Mouse (Mus musculus): Measurements from ENCODE around the gene Tpm4.
A peak's percentile ranks its signal among the peaks of the same experiment; 100 is the strongest.

The Tpm4 gene

GRCm38 (mm10) chr8:72143256-72143824 lies 8.6 kb downstream of the Tpm4 start:
- DNase-seq (ENCODE audit: low spot score), result no peak

- DNase-seq (ENCODE audit: low spot score), result no peak
Measured at GRCm38 (mm10) chr8:72144345-72144975, 9.7 kb downstream of the Tpm4 start.

DNA sequence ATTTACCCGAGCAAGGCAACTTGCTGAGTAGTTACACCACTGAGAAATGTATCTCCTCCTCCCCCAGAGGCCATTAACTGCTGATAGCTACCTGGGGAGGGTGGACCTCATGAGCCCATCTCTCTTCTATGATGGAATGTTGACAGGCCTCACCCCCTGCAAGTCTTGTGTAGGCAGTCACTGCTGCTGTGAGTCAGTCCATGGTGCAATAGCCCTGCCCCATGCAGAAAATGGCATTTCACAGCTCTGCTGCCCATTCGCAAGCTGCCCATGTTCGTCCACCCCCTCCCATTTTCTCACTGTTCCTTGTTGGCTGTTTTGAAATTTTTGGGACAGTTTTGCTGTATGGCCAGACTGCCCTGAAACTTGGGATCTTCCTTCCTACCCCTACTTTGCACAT lies 10.7 kb downstream of the Tpm4 start:
- no peak for DNase-seq (ENCODE audit: low spot score)

DNA sequence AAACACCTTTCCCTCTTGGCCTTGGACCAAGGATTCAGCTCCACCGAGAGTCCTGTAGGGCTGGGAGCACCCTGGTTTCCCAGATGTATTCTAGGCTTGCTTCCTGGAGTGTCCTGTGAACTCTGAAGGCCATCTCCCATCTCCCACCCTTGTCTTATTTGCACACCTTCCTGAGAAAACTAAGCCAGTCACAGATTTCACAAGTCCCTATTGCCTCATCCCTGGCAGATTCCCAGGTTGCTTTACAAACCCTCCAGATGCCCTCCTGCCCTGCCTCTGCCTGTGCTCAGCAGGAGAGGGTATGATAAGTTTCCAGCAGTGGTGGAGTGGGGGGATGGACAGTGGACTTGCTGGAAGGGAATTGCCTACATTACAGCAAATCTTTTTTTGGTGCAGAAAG lies 11.3 kb downstream of the Tpm4 start:
- no peak for DNase-seq (ENCODE audit: low spot score)

- DNase-seq (ENCODE audit: low spot score), result no peak
Measured at GRCm38 (mm10) chr8:72146556-72146955, 11.8 kb downstream of the Tpm4 start.

- DNase-seq (ENCODE audit: low spot score), result no peak
Measured at GRCm38 (mm10) chr8:72147266-72147665, 12.5 kb downstream of the Tpm4 start.

- DNase-seq (ENCODE audit: low spot score), result no peak
Measured at GRCm38 (mm10) chr8:72149056-72149455, 14.3 kb downstream of the Tpm4 start.

DNA sequence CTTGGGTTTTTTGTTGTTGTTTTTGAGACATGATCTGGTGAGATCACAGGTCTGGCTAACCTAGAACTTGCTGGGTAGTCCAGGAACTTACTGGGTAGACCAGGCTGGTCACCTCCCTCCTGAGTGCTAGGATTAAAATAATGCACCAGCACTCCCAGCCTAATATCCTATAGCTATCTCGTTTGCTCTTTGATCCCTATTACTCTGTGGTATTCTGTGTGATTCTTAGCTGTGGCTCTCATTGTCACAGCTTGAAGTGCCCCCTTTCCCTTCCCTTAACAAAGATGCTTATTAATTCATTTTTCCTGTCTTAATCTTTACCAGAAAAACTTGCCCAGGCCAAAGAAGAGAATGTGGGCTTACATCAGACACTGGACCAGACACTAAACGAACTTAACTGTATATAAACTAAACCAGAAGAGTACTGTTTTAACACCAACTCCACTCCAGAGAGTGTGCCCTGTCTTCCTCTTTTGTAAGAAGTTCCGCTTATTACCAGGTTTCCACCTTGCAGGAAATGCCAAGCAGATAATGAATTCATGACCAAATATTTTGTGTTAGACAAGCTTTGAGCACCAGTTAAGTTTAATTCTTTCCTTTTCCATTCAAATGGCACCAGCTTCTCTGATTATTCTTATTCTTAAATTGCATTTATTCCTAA lies 16.8 kb downstream of the Tpm4 start:
- DNase-seq (ENCODE audit: low spot score), result no peak

DNA sequence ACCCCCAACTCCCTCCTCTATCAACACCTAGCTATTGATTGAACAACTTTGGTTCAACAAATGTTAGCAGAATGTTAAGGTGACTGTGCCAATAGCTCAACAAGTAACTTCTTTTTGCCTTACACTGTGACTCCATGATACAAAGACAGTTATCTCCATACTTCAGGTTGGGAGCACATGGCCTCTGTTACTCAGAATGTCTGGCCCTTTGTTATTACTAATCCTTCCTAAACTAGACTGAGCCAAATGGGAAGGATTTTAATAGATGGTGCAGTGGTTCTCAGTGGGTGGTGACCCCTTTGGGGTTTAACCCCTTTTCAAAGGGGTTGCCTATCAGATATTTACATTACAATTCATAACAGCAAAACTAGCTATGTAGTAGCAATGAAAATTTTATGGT lies 18.6 kb downstream of the Tpm4 start:
- DNase-seq (ENCODE audit: low spot score), result no peak

DNA sequence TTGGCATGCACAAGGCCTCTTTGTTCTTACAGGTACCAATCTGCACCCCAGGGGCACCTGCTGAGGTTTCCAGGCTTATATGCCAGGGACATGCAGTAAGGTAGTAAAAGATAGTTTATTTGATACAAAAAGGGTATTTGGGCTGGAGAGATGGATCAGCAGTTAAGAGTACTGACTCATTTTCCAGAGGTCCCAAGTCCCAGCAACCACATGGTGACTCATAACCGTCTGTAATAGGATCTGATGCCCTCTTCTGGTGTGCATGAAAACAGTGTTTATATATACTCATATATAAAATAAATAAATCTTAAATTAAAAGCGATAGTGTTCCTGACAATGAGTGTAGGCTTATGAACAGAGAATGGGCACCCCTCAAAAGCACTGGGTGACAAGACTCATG lies 23.3 kb downstream of the Tpm4 start:
- no peak for DNase-seq (ENCODE audit: low spot score)

DNA sequence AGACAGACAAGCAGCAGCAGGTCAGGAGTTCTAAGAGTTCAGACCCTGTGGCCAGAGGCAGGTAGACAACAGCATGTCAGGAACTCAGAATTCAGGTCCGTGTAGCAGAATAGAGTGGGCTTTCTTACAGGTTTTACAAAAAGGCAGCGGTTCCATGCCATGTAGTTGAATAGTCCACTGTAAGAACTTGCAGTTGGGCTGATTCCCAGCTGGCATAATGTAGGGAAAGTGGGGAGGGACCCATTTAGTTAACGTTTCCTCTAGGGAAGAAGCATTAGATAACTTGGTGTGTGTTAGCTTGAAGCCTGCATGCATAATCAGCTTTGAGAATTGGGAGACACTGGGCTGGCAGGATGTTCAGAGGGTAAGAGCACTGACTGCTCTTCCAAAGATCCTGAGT lies 24.0 kb downstream of the Tpm4 start:
- DNase-seq (ENCODE audit: low spot score), result no peak

- DNase-seq (ENCODE audit: low spot score), result no peak
Measured at GRCm38 (mm10) chr8:72160007-72160406, 25.2 kb downstream of the Tpm4 start.

- DNase-seq (ENCODE audit: low spot score), result peak; percentile 99
Measured at GRCm38 (mm10) chr8:72160707-72161697, 26.2 kb downstream of the Tpm4 start, which contains the start of gene Rab8a. Rab8a (plus strand) TSS chr8:72161200.

- no peak for DNase-seq (ENCODE audit: low spot score)
Measured at GRCm38 (mm10) chr8:72162821-72163220, 28.0 kb downstream of the Tpm4 start.

DNA sequence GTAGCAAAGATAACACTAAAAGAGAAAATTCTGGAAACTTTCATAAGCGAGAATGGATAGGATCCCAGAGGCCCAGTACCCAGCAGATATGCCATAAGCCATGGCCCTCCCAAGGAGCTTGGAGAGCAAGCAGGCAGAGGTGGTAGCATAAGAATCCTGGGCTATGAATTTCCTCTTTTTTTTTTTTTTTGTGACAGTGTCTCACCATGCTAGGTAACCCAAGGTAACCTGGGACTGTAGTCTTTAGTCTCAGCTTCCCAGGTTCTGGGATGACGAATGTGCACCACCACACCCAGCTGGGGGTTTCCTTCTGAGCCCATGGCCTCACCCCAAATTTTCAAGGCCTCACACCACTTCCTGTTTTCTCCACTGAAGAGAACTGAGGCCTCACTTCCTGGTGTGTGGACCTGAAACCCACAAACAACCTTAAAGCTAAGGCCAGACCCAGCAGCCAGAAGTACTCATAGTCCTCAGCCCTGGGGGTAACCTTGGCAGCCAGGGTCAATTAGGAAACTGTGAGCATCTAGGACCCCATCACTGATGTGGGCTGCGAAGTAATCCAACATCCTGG lies 34.4 kb downstream of the Tpm4 start:
- DNase-seq (ENCODE audit: low spot score), result no peak

- DNase-seq (ENCODE audit: low spot score), result no peak
Measured at GRCm38 (mm10) chr8:72169681-72170249, 35.0 kb downstream of the Tpm4 start.

DNA sequence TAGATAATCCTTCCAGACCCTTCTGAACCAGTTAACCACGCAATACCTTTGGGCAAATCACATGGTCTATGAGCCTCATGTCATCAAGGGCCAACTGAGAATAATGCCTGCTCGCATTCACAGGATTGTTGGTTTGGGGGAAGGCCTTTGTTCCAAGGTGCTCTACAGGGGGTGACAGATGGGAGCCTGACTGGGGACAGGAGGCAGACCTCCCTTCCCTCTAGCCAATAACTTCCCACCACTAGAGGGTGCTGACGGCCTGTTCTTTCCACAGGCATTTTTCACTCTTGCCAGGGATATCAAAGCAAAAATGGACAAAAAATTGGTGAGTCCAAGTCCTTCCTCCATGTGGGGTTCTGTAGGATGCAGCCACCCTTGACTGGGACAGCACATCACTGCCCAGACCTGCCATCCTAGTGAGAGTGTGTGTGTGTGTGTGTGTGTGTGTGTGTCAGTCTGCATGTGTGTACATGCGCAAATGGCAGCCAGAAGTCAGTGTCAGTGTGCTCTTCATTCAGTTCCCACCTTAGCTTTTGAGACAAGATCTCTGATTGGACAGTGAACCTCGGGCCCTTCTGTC lies 42.7 kb downstream of the Tpm4 start:
- peak; percentile 65 for DNase-seq (ENCODE audit: low spot score)

DNA sequence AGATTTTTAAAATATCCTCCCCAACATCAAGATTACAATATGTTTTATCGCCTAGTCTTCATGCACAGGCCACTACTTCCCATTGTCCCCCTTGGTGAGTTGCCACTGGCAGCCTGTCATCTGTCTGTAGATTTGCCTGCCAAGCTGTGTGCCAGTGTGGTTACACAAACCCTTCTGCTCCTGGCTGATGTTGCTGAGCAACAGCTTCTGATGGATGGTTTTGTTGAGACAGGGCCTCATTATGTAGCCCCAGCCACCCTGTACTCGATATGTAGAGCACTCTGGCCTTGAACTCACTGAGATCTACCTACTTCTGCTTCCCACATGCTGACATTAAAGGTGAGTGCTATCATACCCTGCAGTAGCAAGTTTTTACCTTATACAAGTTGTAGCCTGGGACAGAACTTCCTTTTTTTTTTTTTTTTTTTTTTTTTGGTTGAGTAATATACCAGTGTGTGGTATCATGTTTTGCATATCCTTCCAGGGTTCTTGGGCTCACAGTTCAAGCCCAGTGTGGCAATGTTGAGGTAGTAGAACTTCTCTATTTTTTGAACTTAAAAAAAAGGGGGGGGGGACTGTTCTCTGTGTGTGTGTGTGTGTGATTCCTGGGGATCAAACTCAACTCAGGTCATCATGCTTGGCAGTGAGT lies 48.9 kb downstream of the Tpm4 start:
- no peak for DNase-seq (ENCODE audit: low spot score)

DNA sequence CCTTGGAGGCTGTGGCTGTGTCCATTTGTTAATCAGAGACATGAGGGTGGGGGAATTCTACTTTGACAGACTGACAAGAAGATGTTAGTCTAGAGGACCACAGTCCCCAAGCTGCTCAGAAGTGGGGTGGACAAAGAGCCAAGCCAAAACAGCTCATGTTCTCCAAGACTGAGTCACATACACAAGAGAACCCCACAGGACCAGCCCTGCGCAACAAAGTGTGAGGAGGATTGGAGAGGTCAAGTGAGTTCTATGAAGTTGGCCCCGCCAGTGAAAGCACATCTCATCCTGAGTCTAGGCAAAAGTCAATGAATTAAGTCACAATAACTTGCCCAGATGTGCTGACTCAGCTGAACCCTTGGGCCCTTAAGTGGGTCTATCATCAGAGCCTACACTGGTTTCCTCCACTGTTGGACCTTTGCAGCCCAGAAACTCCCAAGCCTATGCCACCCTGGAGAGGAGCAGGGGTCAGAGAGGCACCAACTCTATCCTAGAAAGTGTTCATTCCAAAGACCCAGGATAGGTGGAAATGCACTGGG lies 53.1 kb downstream of the Tpm4 start:
- no peak for DNase-seq (ENCODE audit: low spot score)

DNA sequence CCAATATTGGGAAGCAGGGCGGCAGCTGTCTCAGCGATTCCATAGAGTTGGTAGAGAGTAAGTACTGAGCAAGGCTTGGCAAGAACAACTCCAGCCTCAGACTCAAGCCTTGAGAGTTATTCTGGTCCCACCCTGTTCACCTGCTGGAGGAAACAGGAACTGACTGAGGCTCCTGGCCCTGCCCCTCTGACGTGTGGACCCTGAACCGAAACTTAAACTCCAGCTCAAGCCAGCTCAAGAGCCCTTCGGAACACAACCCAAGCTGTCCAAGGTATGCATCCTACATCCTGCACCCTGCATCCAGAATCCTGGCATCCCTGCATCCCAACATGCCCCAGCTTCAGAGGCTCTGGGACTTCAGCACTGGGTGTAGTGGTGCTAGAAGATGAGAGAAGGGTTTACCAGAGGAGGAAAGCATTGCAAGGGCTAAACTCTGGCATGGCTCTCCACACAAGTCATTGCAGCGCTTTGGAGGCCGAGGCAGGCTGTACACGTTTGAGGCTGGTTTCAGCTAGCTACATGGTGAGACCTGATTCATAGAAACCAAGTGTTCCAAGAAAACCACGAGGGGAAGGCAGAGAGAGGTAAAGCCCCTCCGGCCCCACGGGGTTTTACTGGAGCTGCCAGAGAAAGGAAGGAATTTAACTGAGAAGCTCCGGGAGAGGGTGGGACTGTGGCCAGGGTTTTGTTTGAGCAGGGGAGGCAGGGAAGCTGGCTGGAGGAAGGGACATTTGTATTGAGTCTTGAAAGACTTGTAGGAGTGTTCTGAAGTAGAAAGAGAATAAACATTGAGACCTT lies 54.8 kb downstream of the Tpm4 start, which contains the start of gene Hsh2d:
Hsh2d (plus strand) TSS at position 222 of the 798 bp plus-strand sequence.
- DNase-seq (ENCODE audit: low spot score), result no peak

Measured in layer of hippocampus, adult 9-10 months (tissue).